Mouse (Mus musculus): ENCODE results near the gene Pole4. TPM values are rescaled to one million over a fixed set of nuclear protein-coding genes. Genes with fewer than 3 reads are reported as not detected.
A peak's percentile ranks its signal among the peaks of the same experiment; 100 is the strongest.
"Not testable (repeated sequence)": the region's sequence is repeated elsewhere in the genome, so short reads cannot be mapped to it uniquely, and the experiment has no call there.

Gene Pole4
- polyA plus RNA-seq, 1 experiment from 2014 or later: 110 TPM

GRCm38 (mm10) chr6:82677629-82678028 is 27.5 kb downstream of the Pole4 start:
- not testable (repeated sequence) for ATAC-seq (ENCODE audit: borderline replicate concordance, extremely low read depth, low FRiP score, low TSS enrichment); H3K27ac ChIP-seq; H3K9me3 ChIP-seq; H3K27me3 ChIP-seq; H3K4me2 ChIP-seq; H3K9ac ChIP-seq; H3K4me1 ChIP-seq; H3K4me3 ChIP-seq; H3K36me3 ChIP-seq
- 62% methylated on average over 3 of the region's 3 CpGs for WGBS

- Histone ChIP-seq H3K27ac (no peak overlapping the region), H3K9ac (no peak overlapping the region), H3K4me3 (no peak overlapping the region), H3K4me2 (no peak overlapping the region), H3K4me1 (no peaks in the 10 kb centered on the region), H3K36me3 (no peaks in the 10 kb centered on the region), H3K9me3 (no peaks in the 10 kb centered on the region; the same call in 1 of the 2 replicates), H3K27me3 (no peaks in the 10 kb centered on the region)
- ATAC-seq (ENCODE audit: borderline replicate concordance, extremely low read depth, low FRiP score, low TSS enrichment): no peak
These were observed 38.7 kb downstream of the Pole4 start for GRCm38 (mm10) chr6:82666480-82666879.

- H3K27me3 ChIP-seq: no peaks in the 10 kb centered on the region
- no peak for ATAC-seq (ENCODE audit: borderline replicate concordance, extremely low read depth, low FRiP score, low TSS enrichment)
- peak overlapping the region; percentile 60 for H3K4me3 ChIP-seq
- peak overlapping the region; percentile 94 for H3K27ac ChIP-seq
- H3K9ac ChIP-seq: peak overlapping the region; percentile 49
- 33% methylated on average over 11 of the region's 11 CpGs for WGBS
- H3K36me3 ChIP-seq: peaks cover 7% of the 10 kb centered on the region; the same call in 1 of the 2 replicates
- peaks cover 14% of the 10 kb centered on the region for H3K4me1 ChIP-seq
- peak overlapping the region; percentile 61 for H3K4me2 ChIP-seq
- H3K9me3 ChIP-seq: no peaks in the 10 kb centered on the region
These were observed 52.0 kb downstream of the Pole4 start for GRCm38 (mm10) chr6:82653169-82653525.

GRCm38 (mm10) chr6:82652521-82653168 is 52.5 kb downstream of the Pole4 start:
- peak; percentile 99 for ATAC-seq (ENCODE audit: borderline replicate concordance, extremely low read depth, low FRiP score, low TSS enrichment)
- Histone ChIP-seq H3K9ac (peak overlapping the region; percentile 63), H3K4me2 (peak overlapping the region; percentile 61), H3K4me1 (peaks cover 14% of the 10 kb centered on the region), H3K36me3 (peaks cover 12% of the 10 kb centered on the region; the same call in 1 of the 2 replicates), H3K4me3 (peak overlapping the region; percentile 60), H3K9me3 (no peaks in the 10 kb centered on the region), H3K27me3 (no peaks in the 10 kb centered on the region), H3K27ac (peak overlapping the region; percentile 94)
- under 1% methylated on average over 67 of the region's 67 CpGs for WGBS

- Histone ChIP-seq H3K27me3 (no peaks in the 10 kb centered on the region), H3K4me3 (no peak overlapping the region), H3K36me3 (peaks cover 24% of the 10 kb centered on the region), H3K9me3 (no peaks in the 10 kb centered on the region), H3K9ac (no peak overlapping the region), H3K27ac (no peak overlapping the region), H3K4me2 (no peak overlapping the region), H3K4me1 (peaks cover 14% of the 10 kb centered on the region)
- WGBS: 68% methylated on average over 2 of the region's 2 CpGs
- ATAC-seq (ENCODE audit: borderline replicate concordance, extremely low read depth, low FRiP score, low TSS enrichment): no peak
These were observed 56.1 kb downstream of the Pole4 start for GRCm38 (mm10) chr6:82649096-82649495.

- Histone ChIP-seq H3K4me2 (no peak overlapping the region), H3K27ac (no peak overlapping the region), H3K27me3 (no peaks in the 10 kb centered on the region), H3K4me1 (peaks cover 14% of the 10 kb centered on the region), H3K4me3 (no peak overlapping the region), H3K9me3 (no peaks in the 10 kb centered on the region), H3K9ac (no peak overlapping the region), H3K36me3 (peaks cover 24% of the 10 kb centered on the region)
- WGBS: 96% methylated on average over 1 of the region's 1 CpGs
- no peak for ATAC-seq (ENCODE audit: borderline replicate concordance, extremely low read depth, low FRiP score, low TSS enrichment)
These were observed 57.1 kb downstream of the Pole4 start for GRCm38 (mm10) chr6:82647940-82648655.

- 79% methylated on average over 1 of the region's 1 CpGs for WGBS
- H3K9me3 ChIP-seq: no peaks in the 10 kb centered on the region
- H3K9ac ChIP-seq: no peak overlapping the region
- H3K4me1 ChIP-seq: peaks cover 12% of the 10 kb centered on the region
- H3K4me3 ChIP-seq: no peak overlapping the region
- no peaks in the 10 kb centered on the region for H3K27me3 ChIP-seq
- no peak overlapping the region for H3K4me2 ChIP-seq
- H3K36me3 ChIP-seq: peaks cover 24% of the 10 kb centered on the region
- H3K27ac ChIP-seq: no peak overlapping the region
- ATAC-seq (ENCODE audit: borderline replicate concordance, extremely low read depth, low FRiP score, low TSS enrichment): no peak
These were observed 58.2 kb downstream of the Pole4 start for GRCm38 (mm10) chr6:82647001-82647400.

- H3K9ac ChIP-seq: no peak overlapping the region
These were observed 65.1 kb downstream of the Pole4 start for GRCm38 (mm10) chr6:82640046-82640445.

GRCm38 (mm10) chr6:82625331-82625730 is 79.8 kb downstream of the Pole4 start:
- not testable (repeated sequence) for H3K4me1 ChIP-seq; H3K27ac ChIP-seq; H3K36me3 ChIP-seq; H3K9ac ChIP-seq; ATAC-seq (ENCODE audit: borderline replicate concordance, extremely low read depth, low FRiP score, low TSS enrichment); H3K9me3 ChIP-seq; H3K4me3 ChIP-seq; H3K27me3 ChIP-seq; H3K4me2 ChIP-seq
- WGBS: 96% methylated on average over 7 of the region's 8 CpGs

More at GRCm38 (mm10) chr6:82640046-82640445, 65.1 kb downstream of the Pole4 start:
- Histone ChIP-seq H3K27ac (no peak overlapping the region), H3K4me2 (no peak overlapping the region), H3K4me1 (no peaks in the 10 kb centered on the region), H3K4me3 (no peak overlapping the region), H3K9me3 (no peaks in the 10 kb centered on the region), H3K27me3 (no peaks in the 10 kb centered on the region), H3K36me3 (peaks cover 3% of the 10 kb centered on the region)
- WGBS: 82% methylated on average over 4 of the region's 4 CpGs
- ATAC-seq (ENCODE audit: borderline replicate concordance, extremely low read depth, low FRiP score, low TSS enrichment): no peak

GRCm38 (mm10) chr6:82613201-82613600 is 92.0 kb downstream of the Pole4 start:
- ATAC-seq (ENCODE audit: borderline replicate concordance, extremely low read depth, low FRiP score, low TSS enrichment): no peak
- Histone ChIP-seq H3K36me3 (no peaks in the 10 kb centered on the region), H3K9me3 (no peaks in the 10 kb centered on the region), H3K4me1 (no peaks in the 10 kb centered on the region), H3K27me3 (no peaks in the 10 kb centered on the region), H3K4me3 (no peak overlapping the region), H3K9ac (no peak overlapping the region), H3K4me2 (no peak overlapping the region), H3K27ac (no peak overlapping the region)
- 69% methylated on average over 4 of the region's 4 CpGs for WGBS

- Histone ChIP-seq H3K9me3 (no peaks in the 10 kb centered on the region), H3K27ac (no peak overlapping the region), H3K9ac (no peak overlapping the region), H3K4me2 (no peak overlapping the region), H3K4me3 (no peak overlapping the region), H3K36me3 (no peaks in the 10 kb centered on the region), H3K4me1 (no peaks in the 10 kb centered on the region), H3K27me3 (no peaks in the 10 kb centered on the region)
- WGBS: 71% methylated on average over 9 of the region's 9 CpGs
- peak; percentile 23; the same call in 1 of the 2 replicates for ATAC-seq (ENCODE audit: borderline replicate concordance, extremely low read depth, low FRiP score, low TSS enrichment)
These were observed 94.1 kb downstream of the Pole4 start for GRCm38 (mm10) chr6:82611049-82611448.

- no peaks in the 10 kb centered on the region for H3K4me1 ChIP-seq
These were observed 95.7 kb downstream of the Pole4 start for GRCm38 (mm10) chr6:82609339-82609926.

More at GRCm38 (mm10) chr6:82609339-82609926, 95.7 kb downstream of the Pole4 start:
- Histone ChIP-seq H3K9ac (no peak overlapping the region), H3K9me3 (no peaks in the 10 kb centered on the region), H3K27me3 (no peaks in the 10 kb centered on the region), H3K36me3 (no peaks in the 10 kb centered on the region), H3K4me2 (no peak overlapping the region), H3K4me3 (no peak overlapping the region), H3K27ac (no peak overlapping the region)
- ATAC-seq (ENCODE audit: borderline replicate concordance, extremely low read depth, low FRiP score, low TSS enrichment): no peak
- 70% methylated on average over 7 of the region's 7 CpGs for WGBS

All from lung, embryonic 15.5 days (tissue).